Mouse (Mus musculus): ENCODE data around the gene Mroh7. TPM values are rescaled to one million over a fixed set of nuclear protein-coding genes. Genes with fewer than 3 reads are reported as not detected.
A peak's percentile ranks its signal among the peaks of the same experiment; 100 is the strongest.

Mroh7 gene
- total and polyA plus RNA-seq, 2 experiments from 2014 or later: 0.64 to 1.3 TPM

GRCm38 (mm10) chr4:106655681-106656080 lies 75.0 kb downstream of the Mroh7 start:
- Histone ChIP-seq H3K4me2 (ENCODE audit: low read depth, low read length, poor library complexity, severe bottlenecking) (no peak overlapping the region), H3K9ac (replicated peaks; ENCODE audit: low read length, poor library complexity, severe bottlenecking) (no peak overlapping the region), H3K9me3 (ENCODE audit: low read length) (no peaks in the 10 kb centered on the region), H3K27ac (ENCODE audit: low read depth, low read length) (no peak overlapping the region), H3K4me1 (ENCODE audit: insufficient read depth, low read length) (0 out of 2 replicates have a peak, but pooled peaks cover 2% of the 10 kb centered on the region), H3K27me3 (ENCODE audit: insufficient read depth, low read length) (no peaks in the 10 kb centered on the region), H3K36me3 (ENCODE audit: insufficient read depth, low read length) (peaks cover 38% of the 10 kb centered on the region), H3K4me3 (ENCODE audit: low read depth, low read length) (no peak overlapping the region)
- ATAC-seq (ENCODE audit: low FRiP score) (no peak), DNase-seq (ENCODE audit: low spot score) (no peak)
- TF ChIP-seq CTCF (IDR thresholded peaks at IDR 0.05): no peak
- WGBS: 94% methylated on average over 10 of the region's 10 CpGs

DNA sequence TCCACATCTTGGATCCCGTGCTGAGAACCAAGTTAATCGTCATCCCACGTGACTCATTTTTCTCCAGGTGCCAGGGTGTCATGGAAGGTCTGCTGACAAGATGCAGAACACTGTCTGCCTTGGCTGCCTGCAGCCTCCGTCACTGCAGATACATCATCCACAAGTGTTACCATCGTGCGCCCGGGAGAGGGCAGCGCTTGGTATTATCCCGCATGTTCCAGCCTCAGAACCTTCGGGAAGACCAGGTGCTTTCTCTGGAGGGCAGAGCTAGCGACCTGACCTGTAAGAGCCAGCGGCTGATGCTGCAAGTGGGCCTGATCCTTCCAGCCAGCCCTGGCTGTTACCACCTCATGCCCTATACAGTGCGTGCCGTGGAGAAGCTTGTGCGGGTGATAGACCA lies 77.7 kb downstream of the Mroh7 start:
- Histone ChIP-seq H3K27ac (ENCODE audit: low read depth, low read length) (no peak overlapping the region), H3K9ac (replicated peaks; ENCODE audit: low read length, poor library complexity, severe bottlenecking) (no peak overlapping the region), H3K36me3 (ENCODE audit: insufficient read depth, low read length) (peaks cover 20% of the 10 kb centered on the region), H3K9me3 (ENCODE audit: low read length) (no peaks in the 10 kb centered on the region), H3K4me3 (ENCODE audit: low read depth, low read length) (no peak overlapping the region), H3K4me1 (ENCODE audit: insufficient read depth, low read length) (0 out of 2 replicates have a peak, but pooled peaks cover 2% of the 10 kb centered on the region), H3K4me2 (ENCODE audit: low read depth, low read length, poor library complexity, severe bottlenecking) (no peak overlapping the region), H3K27me3 (ENCODE audit: insufficient read depth, low read length) (peaks cover 3% of the 10 kb centered on the region; the same call in 1 of the 2 replicates)
- WGBS: 94% methylated on average over 15 of the region's 15 CpGs
- DNase-seq (ENCODE audit: low spot score) (no peak), ATAC-seq (ENCODE audit: low FRiP score) (no peak)
- no peak for TF ChIP-seq CTCF (IDR thresholded peaks at IDR 0.05)

DNA sequence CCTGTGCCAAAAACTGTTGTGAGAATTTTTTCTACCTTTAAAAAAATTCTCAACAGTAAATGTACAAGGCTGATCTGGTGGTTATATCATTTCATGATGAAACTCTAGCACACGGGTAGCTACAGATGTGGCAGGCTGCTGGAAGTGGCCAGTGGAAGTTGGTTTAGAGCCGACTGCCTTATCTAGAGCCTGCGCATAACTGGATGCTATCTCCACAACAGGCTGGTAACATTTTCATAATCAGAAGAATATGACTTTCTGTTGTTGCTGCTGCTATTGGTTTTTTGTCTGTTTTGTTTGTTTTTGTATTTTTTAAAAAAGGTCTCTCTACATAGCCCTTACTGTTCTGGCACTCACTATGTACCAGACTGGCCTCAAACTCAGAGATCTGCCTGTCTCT lies 78.2 kb downstream of the Mroh7 start:
- no peak for ATAC-seq (ENCODE audit: low FRiP score)
- no peak for TF ChIP-seq CTCF (IDR thresholded peaks at IDR 0.05)
- peaks cover 17% of the 10 kb centered on the region; the same call in 1 of the 2 replicates for H3K36me3 ChIP-seq (ENCODE audit: insufficient read depth, low read length)
- no peak for DNase-seq (ENCODE audit: low spot score)
- H3K27me3 ChIP-seq (ENCODE audit: insufficient read depth, low read length): peaks cover 8% of the 10 kb centered on the region; the same call in 1 of the 2 replicates
- H3K4me2 ChIP-seq (ENCODE audit: low read depth, low read length, poor library complexity, severe bottlenecking): no peak overlapping the region
- H3K4me3 ChIP-seq (ENCODE audit: low read depth, low read length): no peak overlapping the region
- H3K9me3 ChIP-seq (ENCODE audit: low read length): no peaks in the 10 kb centered on the region
- H3K4me1 ChIP-seq (ENCODE audit: insufficient read depth, low read length): 0 out of 2 replicates have a peak, but pooled peaks cover 2% of the 10 kb centered on the region
- WGBS: 93% methylated on average over 3 of the region's 3 CpGs
- H3K9ac ChIP-seq (replicated peaks; ENCODE audit: low read length, poor library complexity, severe bottlenecking): no peak overlapping the region
- no peak overlapping the region for H3K27ac ChIP-seq (ENCODE audit: low read depth, low read length)

DNA sequence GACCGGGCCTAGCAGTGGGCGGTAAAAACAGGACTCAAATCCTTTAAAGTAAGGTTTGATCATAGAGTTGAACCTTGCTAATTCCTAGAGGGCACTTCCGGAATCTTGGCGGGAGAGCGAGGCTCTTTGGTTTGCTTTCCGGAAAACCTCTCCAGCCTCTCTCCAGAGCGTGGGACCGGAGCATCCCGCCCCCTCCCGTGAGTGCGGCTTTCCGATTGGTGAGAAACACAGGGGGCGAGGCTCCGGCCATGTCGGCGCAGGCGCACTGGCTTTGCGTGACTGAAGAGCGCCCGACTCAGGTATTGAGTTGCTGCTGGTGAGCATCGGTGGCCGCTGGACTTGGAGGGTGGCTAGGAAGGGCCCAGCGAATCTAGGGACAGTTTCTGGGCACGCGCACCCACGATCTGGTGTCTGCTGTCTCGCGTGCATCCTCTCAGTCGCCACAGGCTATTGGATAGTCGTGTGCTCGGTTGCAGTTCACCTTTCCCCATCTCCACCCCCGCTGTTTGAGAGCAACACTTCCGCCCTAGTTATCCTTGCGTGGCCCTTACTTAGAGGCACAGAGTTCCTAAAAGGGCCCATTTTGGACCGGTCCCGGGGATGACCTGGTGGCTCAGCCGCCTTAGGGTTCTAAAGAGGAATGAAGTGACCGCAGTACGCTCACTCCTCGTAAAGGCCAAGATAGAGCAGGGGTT lies 79.7 kb downstream of the Mroh7 start, which contains the start of gene Pars2:
Gene Pars2 (plus strand): TSS at position 237 of the 695 bp plus-strand sequence.
- peak; percentile 99 for DNase-seq (ENCODE audit: low spot score)
- Histone ChIP-seq H3K9ac (replicated peaks; ENCODE audit: low read length, poor library complexity, severe bottlenecking) (peak within 1 kb of the TSS; percentile 80), H3K27ac (ENCODE audit: low read depth, low read length) (peak within 1 kb of the TSS; percentile 82), H3K27me3 (ENCODE audit: insufficient read depth, low read length) (peaks cover 8% of the 10 kb centered on the region; the same call in 1 of the 2 replicates), H3K9me3 (ENCODE audit: low read length) (no peaks in the 10 kb centered on the region), H3K36me3 (ENCODE audit: insufficient read depth, low read length) (peaks cover 7% of the 10 kb centered on the region; the same call in 1 of the 2 replicates), H3K4me1 (ENCODE audit: insufficient read depth, low read length) (0 out of 2 replicates have a peak, but pooled peaks cover 2% of the 10 kb centered on the region), H3K4me3 (ENCODE audit: low read depth, low read length) (peak within 1 kb of the TSS; percentile 57), H3K4me2 (ENCODE audit: low read depth, low read length, poor library complexity, severe bottlenecking) (peak within 1 kb of the TSS; percentile 95)
- peak; percentile 97 for ATAC-seq (ENCODE audit: low FRiP score)
- no peak for TF ChIP-seq CTCF (IDR thresholded peaks at IDR 0.05)
- 2% methylated on average over 40 of the region's 40 CpGs for WGBS

DNA sequence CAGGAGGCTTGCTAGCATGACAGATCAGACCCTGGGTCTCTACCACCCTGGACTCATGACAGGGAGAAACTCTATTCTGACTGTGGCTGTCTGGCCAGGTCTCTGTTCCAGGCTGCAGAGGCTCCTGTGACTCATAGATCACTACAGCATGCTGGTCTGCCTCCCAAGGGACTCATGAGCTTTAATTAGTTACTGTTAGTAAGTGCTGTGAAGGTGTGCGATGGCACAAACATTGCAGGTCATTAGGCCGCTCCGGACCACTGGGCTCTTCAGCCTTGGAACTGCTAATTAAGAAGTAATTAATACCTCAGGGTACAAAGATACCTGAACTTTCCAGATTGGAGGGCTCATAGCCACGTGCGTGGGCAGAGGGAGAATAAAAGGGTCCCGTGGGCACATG lies 83.6 kb downstream of the Mroh7 start:
- DNase-seq (ENCODE audit: low spot score): peak; percentile 21
- H3K36me3 ChIP-seq (ENCODE audit: insufficient read depth, low read length): no peaks in the 10 kb centered on the region
- 80% methylated on average over 6 of the region's 6 CpGs for WGBS

GRCm38 (mm10) chr4:106645797-106646196 lies 84.9 kb downstream of the Mroh7 start:
- Histone ChIP-seq H3K27ac (ENCODE audit: low read depth, low read length) (no peak overlapping the region), H3K9me3 (ENCODE audit: low read length) (no peaks in the 10 kb centered on the region), H3K9ac (replicated peaks; ENCODE audit: low read length, poor library complexity, severe bottlenecking) (no peak overlapping the region), H3K27me3 (ENCODE audit: insufficient read depth, low read length) (peaks cover 8% of the 10 kb centered on the region; the same call in 1 of the 2 replicates), H3K4me2 (ENCODE audit: low read depth, low read length, poor library complexity, severe bottlenecking) (no peak overlapping the region), H3K4me1 (ENCODE audit: insufficient read depth, low read length) (no peaks in the 10 kb centered on the region), H3K4me3 (ENCODE audit: low read depth, low read length) (no peak overlapping the region), H3K36me3 (ENCODE audit: insufficient read depth, low read length) (no peaks in the 10 kb centered on the region)
- ATAC-seq (ENCODE audit: low FRiP score) (no peak), DNase-seq (ENCODE audit: low spot score) (no peak)
- 73% methylated on average over 5 of the region's 5 CpGs for WGBS
- TF ChIP-seq CTCF (IDR thresholded peaks at IDR 0.05): no peak

More for the DNA sequence above, 83.6 kb downstream of the Mroh7 start:
- Histone ChIP-seq H3K27ac (ENCODE audit: low read depth, low read length) (no peak overlapping the region), H3K4me1 (ENCODE audit: insufficient read depth, low read length) (0 out of 2 replicates have a peak, but pooled peaks cover 2% of the 10 kb centered on the region), H3K27me3 (ENCODE audit: insufficient read depth, low read length) (peaks cover 8% of the 10 kb centered on the region; the same call in 1 of the 2 replicates), H3K9me3 (ENCODE audit: low read length) (no peaks in the 10 kb centered on the region), H3K4me3 (ENCODE audit: low read depth, low read length) (no peak overlapping the region), H3K9ac (replicated peaks; ENCODE audit: low read length, poor library complexity, severe bottlenecking) (no peak overlapping the region), H3K4me2 (ENCODE audit: low read depth, low read length, poor library complexity, severe bottlenecking) (no peak overlapping the region)
- ATAC-seq (ENCODE audit: low FRiP score): no peak
- TF ChIP-seq CTCF (IDR thresholded peaks at IDR 0.05): no peak

Data from midbrain, postnatal 0 days (tissue).